Mouse (Mus musculus): ENCODE results near the gene Gpr25.

DNA sequence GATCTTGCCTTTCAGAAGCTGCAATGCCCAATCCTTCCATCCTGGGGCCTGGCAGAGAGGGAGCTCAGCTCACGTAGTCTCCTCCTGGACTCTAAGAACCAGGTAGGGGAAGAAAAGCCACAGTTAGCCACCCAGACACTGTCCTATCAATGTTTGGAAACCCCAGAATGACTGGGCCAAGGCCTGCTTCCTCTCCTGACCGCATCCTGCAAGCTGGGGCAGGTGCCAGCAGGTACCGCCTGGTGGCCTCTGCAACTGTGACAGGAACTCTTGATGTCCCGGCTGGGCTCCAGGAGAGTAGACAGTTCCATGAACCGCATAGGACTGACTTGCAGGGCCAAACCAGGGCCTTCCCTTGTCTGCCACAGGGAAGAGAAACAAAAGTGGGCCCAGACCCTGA, 13.3 kb downstream of the Gpr25 start:
- no peak for TF ChIP-seq CTCF (IDR thresholded peaks at IDR 0.05; ENCODE audit: control insufficient read depth, insufficient read depth, insufficient replicate concordance, low read depth, low read length)
- TF ChIP-seq POLR2A (IDR thresholded peaks at IDR 0.05; ENCODE audit: control insufficient read depth, low read depth, low read length) = no peak
